Mouse (Mus musculus) left cerebral cortex, postnatal 10 days (tissue): ENCODE measurements around the gene Ints11. TPM values are rescaled to one million over a fixed set of nuclear protein-coding genes. Genes with fewer than 3 reads are reported as not detected.

Experiments used
- DNase-seq, 2 experiments: peaks; one replicate each; pipeline ENCODE4 v3.0.0; 2021 to 2022; ENCODE audit warnings: low spot score in 2 of 2, mixed read lengths in 1 of 2; ENCODE audit errors: extremely low spot score in 1 of 2
- intact Hi-C: fragments of 180-260 bp; cut with DNase I; formaldehyde crosslinking; loops from one replicate; pipeline ENCODE4 v1.15.1; 2025
- total RNA-seq, 2 experiments: library from RNA; stranded (reverse); gene quantifications; 2 replicates each; pipeline ENCODE4 v1.2.3; 2021

Gene Ints11
- 10 to 100 TPM; 38.3 to 39.8 TPM for total RNA-seq

DNA sequence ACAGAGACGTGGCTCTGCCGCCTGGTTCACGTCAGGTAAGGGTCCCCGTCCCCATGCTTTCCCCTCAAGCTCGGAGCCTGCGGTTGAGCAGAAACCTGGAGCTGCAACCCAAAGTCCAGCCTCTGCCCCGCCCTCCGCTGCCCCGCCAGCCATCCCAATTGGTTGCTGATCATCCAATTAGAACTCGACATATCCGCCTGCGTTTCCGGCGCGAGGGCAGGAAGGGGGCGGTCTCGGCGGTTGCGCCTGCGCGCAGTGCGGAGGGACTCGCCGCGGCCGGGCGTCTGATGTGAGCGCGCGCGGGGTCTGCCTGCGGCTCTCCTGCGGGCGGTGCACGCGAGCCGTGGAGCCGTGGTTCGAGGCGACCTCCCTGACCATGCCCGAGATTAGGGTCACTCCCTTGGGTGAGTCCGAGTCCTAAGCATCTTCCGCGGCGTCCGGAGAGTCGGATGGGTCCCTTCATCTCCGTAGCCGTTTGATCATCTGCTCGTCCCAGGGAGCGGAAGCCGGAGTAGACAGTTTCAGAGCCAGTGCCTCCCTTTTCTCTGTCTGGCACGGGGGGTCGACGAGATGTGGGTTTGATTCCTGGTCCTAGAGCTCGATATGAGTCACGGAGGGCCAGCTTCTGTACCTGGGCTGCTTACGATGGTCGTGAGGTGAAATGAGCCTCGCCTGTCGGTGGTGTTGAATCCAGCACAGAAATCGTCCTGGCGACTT, at the start of gene Ints11, which contains the start of gene Cptp:
TSS of gene Ints11 (plus strand) at position 230 of the 717 bp plus-strand sequence.
TSS of gene Cptp (minus strand) at position 124 of the 717 bp plus-strand sequence.
- peak; percentile 95 to 98 for DNase-seq
- intact Hi-C loops: no loop called here

DNA sequence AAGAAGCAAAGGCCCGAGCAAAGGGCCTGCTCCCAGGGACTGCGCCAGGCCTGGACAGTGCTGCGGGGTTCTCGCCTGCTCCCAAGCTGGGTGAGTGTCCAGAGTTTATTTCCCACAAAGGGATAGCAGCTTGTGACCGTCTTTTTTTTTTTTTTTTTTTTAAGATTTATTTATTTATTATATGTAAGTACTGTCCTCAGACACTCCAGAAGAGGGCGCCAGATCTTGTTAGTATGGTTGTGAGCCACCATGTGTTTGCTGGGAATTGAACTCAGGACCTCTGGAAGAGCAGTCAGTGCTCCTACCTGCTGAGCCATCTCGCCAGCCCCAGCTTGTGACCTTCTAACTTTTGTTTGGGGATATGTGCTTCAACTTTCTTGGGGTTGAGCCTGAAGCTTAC, 48.3 kb upstream of the Ints11 start:
- DNase-seq: no peak
- intact Hi-C loops: no loop called here

DNA sequence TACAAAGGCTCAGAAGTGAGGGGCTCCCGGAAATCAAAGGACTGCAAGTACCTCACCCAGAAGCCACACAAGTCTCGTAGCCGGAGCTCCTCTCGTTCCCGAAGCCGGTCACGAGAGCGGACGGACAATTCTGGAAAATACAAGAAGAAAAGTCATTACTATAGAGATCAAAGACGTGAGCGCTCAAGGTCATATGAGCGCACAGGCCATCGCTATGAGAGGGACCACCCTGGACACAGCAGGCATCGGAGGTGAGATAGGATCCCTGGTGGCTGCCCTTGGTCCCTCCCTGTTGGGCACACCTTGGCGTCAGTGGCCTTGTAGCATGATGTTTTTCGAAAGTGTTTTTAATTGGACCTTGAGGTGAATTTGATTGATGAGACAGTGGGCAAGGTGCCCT, 45.9 kb upstream of the Ints11 start:
- no peak for DNase-seq
- intact Hi-C loops: no loop called here

DNA sequence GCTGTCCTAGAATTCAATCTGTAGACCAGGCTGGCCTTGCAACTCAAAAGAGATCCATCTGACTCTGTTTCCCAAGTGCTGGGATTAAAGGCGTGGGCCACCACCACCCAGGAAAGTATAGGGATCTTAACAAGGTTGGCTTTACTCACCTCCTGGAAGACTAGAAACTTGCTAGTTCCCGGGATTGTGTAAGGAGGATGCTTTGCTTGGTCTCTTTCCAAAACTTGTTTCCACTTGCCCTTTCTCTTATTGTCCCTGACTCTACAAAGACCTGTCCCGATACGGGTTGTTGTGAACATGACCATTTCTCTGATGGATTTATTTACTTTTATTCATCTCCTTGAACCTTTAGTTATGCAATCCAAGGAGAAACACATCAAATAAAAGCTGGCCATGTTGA, 39.5 kb upstream of the Ints11 start:
- DNase-seq: no peak
- intact Hi-C loops: no loop called here

DNA sequence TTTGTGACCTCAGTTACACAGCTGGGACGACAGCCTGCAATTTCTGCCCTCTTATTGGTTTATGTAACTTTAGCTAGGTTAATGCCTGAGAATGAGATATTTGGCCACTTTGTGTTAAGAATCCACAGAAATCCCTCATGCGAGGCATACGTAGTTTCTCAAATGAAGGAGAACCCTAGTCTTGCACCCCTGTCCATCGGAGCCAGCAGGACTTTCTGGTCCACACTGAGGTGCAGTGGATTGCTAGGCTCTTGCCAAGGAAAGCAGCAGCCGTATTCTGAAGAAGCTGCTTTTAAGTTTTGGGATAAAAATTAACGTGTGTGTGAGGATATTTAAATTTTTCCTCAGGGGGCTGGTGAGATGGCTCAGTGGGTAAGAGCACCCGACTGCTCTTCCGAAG, 38.8 kb upstream of the Ints11 start:
- intact Hi-C loops: no loop called here
- no peak for DNase-seq

DNA sequence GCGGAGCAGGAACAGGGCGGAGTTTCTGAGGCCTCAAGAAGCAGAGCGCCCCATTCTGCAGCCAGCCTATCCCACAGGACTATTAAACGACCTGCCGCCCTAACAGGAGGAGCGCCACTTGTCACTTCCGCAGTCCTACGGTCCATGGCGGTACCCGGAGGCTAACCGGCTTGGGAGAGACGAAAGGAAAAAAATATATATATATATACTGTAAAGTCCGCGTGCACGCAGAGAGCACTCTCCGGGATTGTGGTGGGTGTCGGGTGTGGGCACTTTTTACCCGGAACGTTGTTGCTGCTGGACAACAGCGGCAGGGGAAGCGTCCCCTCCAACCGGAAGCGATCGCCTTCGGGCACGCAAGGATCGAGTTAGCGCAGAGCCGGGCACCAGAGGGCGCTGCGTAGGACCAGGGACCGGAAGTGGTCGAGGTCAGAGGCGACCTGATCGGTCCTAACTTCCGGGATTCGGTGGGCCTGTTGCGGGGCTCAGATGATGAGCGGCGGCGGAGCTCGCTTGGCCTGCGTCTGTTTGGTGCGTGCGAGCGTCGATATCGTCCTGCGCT, 38.1 kb upstream of the Ints11 start, which contains the start of gene Aurkaip1:
TSS of gene Aurkaip1 (plus strand) at position 68 of the 562 bp plus-strand sequence.
- DNase-seq: peak; percentile 97
- intact Hi-C loops: no loop called here

DNA sequence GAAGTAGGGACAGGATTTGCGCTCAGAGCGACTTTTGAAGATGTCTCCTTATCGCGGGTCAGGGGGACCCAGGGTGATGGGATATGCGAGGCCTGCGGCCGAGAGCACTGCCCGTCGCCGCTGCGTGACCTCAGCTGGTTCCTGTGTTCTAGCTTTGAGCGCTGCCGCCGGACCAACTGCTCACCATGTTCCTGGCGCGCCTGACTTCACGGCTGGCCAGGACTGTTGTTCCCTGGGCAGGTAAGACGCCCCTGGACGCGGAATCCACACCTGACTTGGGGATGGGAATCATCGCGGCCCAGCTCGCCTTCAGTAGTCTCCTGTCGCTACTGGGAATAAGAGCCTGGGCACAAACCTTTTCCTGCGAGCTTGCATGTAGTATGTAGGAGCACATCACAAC, 37.5 kb upstream of the Ints11 start:
- intact Hi-C loops: no loop called here
- DNase-seq: no peak

DNA sequence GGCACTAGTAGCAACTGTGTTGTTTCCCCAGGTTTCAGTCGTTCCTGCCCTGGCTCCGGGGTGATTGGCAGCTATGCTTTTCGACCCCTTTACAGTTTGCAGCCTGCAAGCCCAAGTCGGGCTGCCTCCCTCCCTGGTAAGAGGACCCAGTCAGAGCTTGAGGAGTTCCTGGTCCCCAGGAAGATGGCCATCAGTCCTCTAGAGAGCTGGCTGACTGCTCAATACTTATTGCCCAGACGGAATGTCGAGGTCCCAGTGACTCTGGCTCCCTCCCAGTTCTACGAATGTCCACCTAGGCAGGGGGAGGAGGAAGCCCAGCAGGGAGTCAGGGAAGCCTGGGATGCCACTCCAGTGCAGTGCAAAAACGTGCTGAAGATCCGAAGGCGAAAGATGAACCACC, 37.0 kb upstream of the Ints11 start:
- no peak for DNase-seq
- intact Hi-C loops: no loop called here

DNA sequence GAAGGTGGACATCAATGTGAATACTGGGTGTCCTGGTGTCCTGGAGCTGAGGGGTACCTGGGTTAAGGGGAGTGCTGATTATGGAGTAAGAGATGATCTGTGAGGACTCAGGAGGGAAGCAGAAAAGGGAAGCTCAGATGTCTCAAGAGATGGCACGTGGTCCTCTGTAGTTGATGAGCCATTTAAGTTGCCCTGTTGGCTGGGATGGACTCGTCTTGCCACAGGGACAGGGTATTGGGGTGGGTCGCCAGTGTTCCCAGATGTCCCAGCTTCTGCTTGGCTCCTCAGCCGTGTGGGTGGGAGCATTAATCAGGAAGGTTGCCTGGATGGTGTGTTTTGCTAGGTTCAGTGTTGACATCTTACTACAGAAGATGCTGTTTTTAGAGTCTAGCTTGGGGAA, 36.1 kb upstream of the Ints11 start:
- no peak for DNase-seq
- intact Hi-C loops: no loop called here

DNA sequence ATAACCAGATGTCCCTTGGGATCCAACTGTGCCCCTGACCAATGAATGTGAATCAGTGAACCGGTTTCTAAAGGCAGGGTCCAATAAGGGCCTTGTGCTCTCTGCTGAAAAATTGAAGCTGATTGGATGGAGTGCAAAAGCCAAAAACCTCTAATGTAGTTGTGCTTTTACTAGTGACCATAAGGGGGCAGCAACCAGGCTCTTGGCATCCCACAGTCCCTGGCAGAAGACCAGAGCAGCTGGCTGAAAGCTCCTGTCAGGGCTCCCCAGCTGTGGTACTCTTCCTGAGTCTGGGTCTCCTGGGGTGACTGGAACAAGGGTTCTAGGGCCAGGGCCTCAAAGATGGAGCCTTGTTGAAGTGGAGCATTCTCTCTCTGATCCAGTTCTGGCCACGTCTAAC, 35.5 kb upstream of the Ints11 start:
- intact Hi-C loops: no loop called here
- DNase-seq: peak; percentile 79 to 91

DNA sequence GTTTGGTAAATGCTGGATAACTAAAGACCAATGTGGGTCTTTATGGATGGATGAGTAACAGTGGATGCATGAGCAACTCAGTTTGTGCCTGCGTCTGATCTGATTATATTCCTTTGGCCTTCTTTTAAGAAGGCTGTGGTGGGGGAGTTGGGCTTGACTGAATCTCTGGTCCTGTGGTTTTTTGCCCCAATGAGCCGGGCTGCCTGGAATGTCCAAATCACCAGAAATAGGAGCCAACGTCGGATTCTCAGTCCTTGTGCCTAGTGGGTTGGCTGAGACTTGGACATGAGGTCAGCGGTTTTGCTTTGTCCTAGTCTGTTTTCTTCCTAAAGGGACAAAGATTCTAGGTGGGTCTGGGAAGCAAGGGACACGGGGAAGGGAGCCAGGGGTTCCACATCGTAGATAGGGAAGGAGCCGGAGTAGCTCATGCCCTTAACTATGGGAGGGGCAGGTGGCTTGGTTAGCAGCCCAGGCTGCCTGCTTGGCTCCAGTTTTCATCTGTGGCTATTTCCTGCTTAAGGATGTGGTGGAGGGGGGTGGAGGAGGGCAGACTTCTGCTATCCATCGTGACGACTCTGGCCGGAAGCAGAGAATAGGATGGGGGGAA, 31.8 kb upstream of the Ints11 start:
- no peak for DNase-seq
- intact Hi-C loops: no loop called here

DNA sequence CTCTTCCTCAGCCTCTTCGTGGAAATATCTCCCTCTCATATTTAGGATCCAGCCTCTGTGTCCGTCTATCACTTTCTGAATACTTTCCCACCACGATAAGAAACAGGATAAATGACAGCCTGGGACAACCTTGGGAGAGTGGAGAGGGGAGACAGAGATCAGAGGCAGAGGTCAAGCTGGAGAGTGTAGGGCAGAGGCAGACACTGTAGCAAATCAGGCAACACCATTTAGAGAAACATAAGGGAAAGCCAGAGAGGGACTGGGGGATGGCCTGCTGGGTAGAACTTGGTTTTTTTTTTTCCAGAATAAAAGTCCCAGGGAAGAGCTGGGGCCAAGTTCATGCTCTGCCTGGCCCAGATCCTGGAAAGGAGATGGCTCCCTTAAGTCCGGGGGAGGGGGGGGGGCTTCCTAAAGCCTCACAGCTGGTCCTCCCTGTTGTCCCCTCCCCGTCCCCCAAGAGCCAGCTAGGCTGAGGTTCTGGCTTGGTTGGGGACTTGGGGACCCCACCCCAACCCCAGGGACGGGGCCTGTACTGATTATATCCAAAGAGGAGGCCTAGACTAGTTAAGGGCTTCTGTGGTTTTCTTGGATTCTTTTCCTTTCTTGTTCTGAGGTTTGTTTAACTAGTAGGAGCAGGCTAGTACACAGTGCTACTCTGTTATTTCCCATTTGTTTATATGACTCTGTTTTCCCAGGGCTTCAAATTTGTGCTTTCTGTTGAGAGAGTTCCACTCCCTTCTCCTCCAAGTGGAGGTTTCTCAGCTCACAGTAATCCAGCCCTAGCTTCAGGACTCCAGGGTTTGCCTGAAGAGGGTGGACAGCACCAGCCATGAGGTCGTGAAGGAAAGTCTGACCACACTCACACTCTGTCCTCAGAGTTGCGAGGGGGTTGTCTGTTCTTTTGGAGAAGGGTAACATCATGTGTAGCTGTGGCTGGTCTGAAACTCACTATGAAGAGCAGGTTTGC, 30.9 kb upstream of the Ints11 start:
- intact Hi-C loops: no loop called here
- DNase-seq: no peak

DNA sequence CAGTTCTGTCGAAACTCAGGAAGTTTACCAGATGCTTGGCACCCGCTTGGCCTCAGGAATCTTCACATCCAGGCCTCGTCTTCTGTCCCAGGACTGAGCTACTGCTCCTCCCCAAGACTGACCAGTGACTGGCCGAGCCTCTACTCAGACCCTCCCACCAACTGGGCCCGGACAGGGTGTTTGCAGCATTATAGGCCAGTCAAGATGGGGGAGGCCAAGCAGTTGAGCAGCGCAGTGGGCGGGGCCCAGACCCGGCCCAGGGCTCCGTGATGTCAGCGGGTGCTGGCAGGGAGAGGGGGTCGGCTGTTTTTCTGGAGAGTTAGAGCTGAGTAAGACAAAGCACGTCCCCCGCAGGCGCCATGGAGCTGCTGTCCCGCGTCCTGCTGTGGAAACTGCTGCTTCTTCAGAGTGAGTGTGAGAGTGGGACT, 29.8 kb upstream of the Ints11 start, which contains the start of gene Mxra8:
TSS of gene Mxra8 (plus strand) at position 198 of the 428 bp plus-strand sequence.
- DNase-seq: peak in 1 of 2 experiments; percentile 93
- intact Hi-C loops: no loop called here

DNA sequence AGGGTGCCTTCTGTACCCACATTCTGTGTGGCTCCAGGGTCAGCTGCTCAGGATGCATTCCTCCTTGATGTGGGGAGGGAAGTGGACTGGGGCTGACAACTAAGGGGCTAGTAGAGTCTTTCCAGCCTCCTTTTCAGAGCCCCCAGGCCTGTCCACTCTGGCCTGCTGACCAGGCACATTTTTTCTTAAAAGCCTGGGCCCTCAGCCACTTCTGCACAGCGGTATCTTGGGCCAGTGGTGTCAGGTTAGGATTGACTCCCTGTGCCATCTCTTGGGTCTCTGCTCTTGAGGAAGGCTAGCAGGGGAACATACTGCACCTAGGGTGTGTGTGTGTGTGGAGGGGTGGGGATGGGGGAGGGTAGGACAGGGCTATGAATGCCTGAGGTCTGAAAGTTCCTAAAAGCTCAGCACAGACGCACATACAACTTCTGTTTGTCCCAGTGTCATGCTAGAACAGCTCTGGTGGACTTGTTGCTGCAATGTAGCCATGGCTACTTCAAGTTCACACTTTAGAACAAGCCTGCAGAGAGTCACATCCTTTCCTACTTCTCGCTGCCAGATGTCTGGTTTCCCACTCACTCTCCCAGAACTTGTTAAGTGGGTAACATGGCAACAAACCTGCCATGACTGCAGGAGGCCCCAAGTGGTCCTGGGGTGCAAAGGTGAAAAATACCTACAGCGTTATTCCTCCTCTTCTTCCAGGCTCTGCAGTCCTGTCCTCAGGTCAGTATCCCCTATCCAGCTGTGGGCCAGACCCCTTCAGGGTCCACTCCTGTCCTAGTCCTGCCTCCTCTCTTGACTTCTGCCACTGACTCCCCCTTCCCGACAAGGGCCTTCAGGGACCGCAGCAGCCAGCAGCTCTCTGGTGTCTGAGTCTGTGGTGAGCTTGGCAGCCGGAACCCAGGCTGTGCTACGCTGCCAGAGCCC, 29.0 kb upstream of the Ints11 start:
- intact Hi-C loops: no loop called here
- DNase-seq: no peak

DNA sequence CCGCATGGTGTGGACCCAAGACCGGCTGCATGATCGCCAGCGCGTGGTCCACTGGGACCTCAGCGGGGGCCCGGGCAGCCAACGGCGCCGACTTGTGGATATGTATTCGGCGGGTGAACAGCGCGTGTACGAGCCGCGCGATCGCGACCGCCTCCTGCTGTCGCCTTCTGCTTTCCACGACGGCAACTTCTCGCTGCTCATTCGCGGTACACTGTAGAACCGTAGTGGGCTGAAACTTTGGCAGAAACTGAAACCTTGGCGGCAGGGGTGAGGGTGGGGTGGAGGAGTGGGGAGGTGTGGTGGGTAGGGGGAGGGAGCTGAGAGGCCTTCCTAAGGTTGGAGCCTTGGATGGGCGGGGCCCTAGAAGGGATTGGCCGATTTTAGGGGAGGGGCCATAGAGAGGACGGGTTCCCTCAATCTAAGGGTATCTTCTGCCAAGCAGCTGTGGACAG, 28.3 kb upstream of the Ints11 start:
- intact Hi-C loops: no loop called here
- DNase-seq: peak in 1 of 2 experiments; percentile 74

DNA sequence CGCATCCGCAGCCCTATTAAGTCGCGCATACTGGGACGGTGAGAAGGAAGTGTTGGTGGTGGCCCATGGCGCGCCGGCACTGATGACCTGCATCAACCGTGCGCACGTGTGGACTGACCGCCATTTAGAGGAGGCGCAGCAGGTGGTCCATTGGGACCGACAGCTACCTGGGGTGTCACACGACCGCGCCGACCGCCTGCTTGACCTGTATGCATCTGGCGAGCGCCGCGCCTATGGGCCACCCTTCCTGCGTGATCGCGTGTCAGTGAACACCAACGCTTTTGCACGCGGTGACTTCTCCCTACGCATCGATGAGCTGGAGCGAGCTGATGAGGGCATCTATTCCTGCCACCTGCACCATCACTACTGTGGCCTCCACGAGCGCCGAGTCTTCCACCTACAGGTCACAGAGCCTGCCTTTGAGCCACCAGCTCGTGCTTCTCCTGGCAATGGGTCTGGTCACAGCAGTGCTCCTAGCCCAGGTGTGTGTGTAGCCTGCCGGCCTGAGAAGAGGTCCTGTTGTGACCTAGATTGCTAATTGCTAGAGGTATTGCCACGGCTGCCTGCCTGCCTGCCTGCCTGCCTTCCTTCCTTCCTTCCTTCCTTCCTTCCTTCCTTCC, 27.6 kb upstream of the Ints11 start:
- DNase-seq: peak in 1 of 2 experiments; percentile 49
- intact Hi-C loops: no loop called here

DNA sequence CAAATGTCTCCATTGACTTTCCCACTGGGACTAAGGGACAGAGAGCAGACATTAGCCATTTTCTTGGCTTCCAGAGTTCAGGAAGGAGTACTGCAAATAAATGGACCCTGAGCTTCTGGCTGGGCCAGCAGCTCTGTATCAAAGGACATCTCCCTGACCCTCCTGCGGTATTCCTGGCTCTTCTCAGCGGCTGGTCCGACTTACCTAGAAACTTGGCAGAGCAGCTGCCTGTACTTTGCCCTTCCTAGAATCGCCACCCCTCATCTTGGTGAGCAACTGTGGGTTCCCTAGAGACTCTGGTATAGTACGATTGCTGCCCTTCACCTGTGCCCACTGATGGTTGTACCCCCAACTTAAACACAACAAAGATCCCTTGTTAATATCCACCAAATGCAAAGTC, 26.1 kb upstream of the Ints11 start:
- intact Hi-C loops: no loop called here
- peak in 1 of 2 experiments; percentile 3 for DNase-seq
